Mouse (Mus musculus): ENCODE measurements around the gene Kcnv2. TPM values are rescaled to one million over a fixed set of nuclear protein-coding genes. Genes with fewer than 3 reads are reported as not detected.
A peak's percentile ranks its signal among the peaks of the same experiment; 100 is the strongest.

Gene Kcnv2
- total RNA-seq (2021), result not detected

DNA sequence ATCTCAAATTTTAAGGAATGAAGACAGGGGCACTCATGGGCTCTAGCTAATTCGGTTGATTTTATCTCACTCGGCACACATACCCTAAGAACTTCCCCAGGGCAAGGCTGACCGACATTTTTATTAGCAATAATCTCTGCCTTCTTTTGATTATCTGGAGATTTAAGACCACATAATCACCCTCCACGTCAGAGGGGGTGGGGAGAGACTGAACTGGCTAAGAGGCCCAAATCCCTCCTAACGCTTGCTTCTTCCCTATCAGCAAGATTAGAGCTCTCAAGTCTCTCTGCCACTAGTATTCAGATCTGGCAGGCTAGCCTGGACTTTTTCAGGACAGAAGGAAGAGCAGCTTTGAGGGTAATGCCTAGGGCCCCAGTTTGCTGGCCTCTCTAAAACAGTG, at the start of gene Kcnv2:
Gene Kcnv2 (plus strand): TSS at position 308 of the 400 bp plus-strand sequence.
- intact Hi-C loops (cut with DNase I), result no loop called here

DNA sequence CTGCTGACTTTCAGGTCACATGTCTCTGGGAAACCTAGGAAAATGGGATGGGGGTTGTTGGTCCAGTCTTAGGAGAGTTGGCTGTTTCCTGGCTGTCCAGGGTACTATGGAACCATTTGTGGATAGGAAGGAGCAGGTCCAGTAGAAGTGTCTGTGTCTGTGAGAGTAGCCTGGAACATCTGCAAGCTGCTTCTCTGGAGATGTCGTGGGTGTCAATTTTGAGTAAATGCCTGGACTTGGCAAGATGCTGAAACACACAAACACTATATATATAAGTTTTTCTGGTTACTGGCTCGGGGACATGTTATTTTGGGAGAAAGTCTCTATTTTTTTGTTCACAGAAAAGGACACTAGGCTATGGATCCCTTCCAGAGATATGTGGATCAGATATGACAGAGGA, 49.0 kb upstream of the Kcnv2 start:
- peak in 1 of 2 experiments; percentile 68 for DNase-seq (ENCODE audit: low spot score in 2 of 2)

More for the DNA sequence above, at the start of gene Kcnv2:
- DNase-seq (ENCODE audit: low spot score in 2 of 2), result no peak

DNA sequence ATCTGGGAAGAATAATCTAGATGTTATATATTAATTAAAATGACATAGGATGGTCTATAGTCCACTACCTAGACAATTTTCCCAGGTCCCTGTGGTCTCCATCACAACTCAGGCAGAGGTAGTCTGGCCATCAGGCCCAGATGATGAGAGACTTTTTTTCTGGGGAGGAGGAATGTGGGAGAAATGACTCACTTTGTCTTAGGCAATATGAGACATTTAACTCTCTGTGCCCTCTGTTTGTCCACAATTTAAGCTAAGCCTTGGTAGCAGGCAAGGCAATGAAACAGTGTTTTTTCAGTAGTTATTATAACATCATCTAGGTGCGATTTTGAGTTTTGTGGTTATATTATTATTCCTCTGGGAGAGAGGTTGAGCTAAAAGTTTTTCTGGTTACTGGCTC, 48.0 kb upstream of the Kcnv2 start:
- DNase-seq (ENCODE audit: low spot score in 2 of 2), result no peak
- intact Hi-C loops (cut with DNase I), result no loop called here

More for the DNA sequence above, 49.0 kb upstream of the Kcnv2 start:
- intact Hi-C loops (cut with DNase I), result no loop called here

DNA sequence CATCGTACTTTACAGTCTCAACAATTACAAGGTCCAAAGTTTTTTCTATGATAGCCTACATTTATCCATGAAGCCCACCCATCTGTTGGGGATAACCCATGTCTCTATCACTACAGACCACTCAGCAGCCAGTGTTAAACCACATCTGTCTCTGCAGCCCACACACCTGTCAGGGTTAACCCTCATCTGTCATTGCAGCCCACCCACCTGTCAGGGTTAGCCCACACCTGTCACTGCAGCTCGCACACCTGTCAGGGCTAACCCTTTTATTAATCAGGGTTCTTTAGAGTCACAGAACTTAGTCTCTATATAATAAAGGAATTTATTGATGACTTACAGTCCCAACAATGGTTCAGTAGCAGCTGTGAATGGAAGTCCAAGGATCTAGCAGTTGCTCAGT, 43.2 kb upstream of the Kcnv2 start:
- DNase-seq (ENCODE audit: low spot score in 2 of 2), result no peak
- intact Hi-C loops (cut with DNase I), result no loop called here

DNA sequence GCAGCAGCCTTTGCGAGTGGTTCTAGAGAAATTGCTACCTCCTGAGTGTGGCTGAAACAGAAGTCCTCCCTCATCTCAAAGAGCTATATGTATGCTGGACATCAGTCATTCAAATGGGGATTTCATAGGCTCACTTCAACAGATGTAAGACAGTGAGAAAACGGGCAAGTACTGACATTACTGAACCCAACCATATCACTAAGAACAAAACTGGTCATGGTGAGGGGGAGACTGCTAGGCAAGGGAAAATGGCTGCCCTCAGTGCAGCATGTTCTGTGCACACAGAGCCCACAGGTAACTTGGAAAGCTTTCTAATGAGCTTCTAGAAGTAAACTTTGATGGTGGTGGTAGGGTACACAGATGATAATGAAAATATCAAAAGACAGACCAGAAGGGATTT, 12.3 kb upstream of the Kcnv2 start:
- intact Hi-C loops (cut with DNase I), result no loop called here
- no peak for DNase-seq (ENCODE audit: low spot score in 2 of 2)

DNA sequence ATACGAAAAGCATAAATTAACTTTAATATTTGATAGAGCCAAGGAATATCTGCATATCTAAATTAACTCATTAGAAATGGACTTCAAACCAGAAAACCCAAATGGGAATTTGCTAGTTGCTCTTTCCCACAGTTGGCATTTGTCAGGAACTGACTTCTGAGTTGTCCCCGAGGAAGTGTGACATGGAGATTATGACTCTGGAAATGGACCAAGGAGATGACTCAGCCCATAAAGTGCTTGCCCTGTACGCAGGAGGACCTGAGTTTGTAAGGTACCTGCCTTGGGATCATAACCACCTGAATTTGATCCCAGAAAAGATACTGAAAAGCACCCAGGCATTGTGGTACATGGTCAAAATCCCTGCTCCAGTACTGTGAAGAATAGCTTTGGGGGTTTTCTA, 11.1 kb upstream of the Kcnv2 start:
- intact Hi-C loops (cut with DNase I), result no loop called here
- DNase-seq (ENCODE audit: low spot score in 2 of 2), result no peak

DNA sequence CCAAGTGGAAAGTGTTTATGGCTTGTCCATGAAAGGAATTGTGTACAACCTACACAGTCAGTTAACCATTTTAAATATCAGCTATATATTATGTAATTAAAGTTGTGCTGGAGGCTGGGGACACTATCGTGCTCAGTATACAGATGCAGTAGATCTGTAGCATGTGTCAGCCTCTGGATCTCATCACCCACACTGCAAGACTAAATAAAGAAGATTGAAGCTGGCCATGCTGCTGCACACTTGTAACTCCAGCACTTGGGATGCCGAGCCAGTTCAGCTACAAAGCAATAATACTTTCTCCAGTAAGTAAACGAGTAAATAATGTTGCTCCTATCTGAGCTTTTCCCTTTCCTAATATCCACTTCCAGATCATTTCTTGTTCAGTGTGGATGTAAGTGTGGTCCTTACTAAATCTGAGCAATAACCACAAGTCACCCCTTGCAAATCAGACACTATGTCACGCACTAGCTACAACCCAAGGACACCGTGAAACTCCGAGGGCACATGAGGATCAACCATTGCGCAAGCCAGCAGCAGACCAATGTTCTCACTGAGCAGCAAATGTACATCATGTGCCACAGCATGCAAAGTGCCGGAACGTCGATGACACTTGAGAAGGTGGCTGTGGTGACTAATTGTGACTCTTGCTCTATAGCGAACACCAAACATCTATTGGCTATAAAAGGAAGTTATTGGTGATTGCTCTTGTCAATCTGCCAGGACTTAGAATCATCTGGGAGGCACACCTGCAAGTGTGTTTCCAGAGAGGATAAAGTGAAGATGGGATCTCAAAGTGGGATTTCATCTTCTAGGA, 9.9 kb upstream of the Kcnv2 start:
- intact Hi-C loops (cut with DNase I), result no loop called here
- no peak for DNase-seq (ENCODE audit: low spot score in 2 of 2)

DNA sequence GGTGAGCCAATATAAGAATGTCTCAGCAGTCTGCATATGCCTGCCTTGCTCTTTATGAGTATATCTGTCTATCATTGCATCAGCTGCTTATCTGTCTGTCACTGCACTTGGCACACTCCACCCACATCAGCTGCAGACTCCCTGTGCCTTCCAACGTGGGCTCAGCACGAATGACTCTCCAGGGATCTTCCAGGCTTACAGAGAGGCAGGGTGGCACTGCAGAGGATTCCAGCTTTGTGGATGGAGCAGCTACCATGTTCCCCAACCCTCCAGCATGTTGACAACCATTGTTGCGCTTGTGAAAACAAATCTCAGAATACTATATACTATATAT, 9.3 kb upstream of the Kcnv2 start:
- peak in 1 of 2 experiments; percentile 12 for DNase-seq (ENCODE audit: low spot score in 2 of 2)
- intact Hi-C loops (cut with DNase I), result no loop called here

DNA sequence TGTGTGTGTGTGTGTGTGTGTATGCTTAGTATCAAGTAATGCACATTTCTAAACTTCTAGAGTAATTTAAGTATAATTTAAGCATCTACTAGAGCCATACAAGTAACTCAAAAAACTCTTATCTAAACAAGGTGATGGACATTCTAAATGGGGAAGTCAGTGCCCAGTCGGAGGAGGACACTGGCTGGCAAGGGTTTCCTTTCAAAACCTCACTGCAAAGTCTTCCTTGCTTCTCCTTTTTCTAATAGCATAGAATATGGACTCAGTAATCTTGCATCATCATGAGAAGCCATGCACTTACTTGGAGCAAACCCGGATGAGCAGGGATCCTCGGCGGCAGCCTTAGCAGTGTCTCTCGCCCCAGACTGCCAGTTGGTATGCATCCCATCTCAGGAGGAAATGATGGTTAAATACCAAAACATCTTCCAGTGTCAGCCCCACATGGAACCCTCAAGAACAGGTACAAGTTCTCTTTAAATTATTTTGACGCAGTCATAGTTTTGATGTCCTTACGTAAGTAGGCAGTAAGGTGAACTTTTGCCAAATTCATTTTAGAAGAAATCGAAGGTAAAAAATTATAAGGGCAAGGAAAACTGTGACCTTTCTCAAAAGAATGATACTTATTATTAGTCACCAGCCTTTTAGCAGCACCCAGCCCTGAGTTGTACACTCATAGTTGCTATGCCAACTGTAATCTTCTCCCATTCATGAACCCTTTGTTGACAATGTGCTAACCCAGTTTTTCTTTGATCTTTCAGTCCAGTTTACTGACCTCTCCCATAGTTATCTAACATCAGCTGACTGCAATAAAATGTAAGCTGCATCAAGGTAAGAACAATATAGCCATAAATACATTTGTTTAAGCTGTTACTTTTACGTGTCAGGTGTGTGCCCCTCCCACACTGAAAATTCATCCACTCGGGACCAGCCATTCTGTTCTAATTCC, 5.8 kb upstream of the Kcnv2 start:
- intact Hi-C loops (cut with DNase I), result no loop called here
- DNase-seq (ENCODE audit: low spot score in 2 of 2), result no peak

DNA sequence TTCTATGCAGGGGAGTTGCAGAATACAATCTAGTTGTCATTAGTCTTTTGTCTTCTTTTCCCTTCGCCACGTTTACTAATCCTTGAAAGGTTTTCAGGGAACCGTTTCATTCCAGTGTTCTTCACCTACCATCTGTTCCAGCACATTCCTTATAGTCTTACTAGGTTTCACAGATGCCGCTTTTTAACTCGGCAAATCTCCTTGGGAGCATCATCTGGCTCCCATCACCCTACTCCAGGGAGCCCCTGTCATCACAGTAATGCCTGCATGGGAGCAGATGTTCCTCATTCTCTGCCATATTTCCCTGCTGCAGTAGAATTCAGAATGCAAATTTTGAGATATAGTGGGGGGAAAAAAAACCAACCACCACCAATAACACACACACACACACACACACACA, 5.1 kb upstream of the Kcnv2 start:
- peak; percentile 28 to 68 for DNase-seq (ENCODE audit: low spot score in 2 of 2)
- intact Hi-C loops (cut with DNase I), result no loop called here

DNA sequence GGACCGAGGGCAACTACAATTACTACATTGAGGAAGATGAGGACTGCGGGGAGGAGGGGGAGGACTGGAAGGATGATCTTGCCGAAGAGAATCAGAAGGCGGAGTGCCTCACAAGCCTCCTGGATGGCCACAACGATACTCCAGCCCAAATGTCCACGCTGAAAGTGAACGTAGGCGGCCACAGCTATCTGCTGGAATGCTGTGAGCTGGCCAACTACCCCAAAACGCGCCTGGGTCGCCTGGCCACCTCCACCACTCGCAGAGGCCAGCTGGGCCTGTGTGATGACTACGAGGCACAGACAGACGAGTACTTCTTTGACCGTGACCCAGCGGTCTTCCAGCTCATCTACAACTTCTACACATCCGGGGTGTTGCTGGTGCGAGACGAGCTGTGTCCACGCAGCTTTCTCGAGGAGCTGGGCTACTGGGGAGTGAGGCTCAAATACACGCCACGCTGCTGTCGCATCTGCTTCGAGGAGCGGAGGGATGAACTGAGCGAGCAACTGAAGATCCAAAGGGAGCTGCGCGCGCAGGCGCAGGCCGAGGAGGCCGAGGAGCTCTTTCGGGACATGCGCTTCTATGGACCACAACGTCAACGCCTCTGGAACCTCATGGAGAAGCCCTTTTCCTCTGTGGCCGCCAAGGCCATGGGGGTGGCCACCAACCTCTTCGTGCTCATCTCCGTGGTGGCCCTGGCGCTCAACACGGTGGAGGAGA, 681 bp downstream of the Kcnv2 start:
- intact Hi-C loops (cut with DNase I), result no loop called here
- no peak for DNase-seq (ENCODE audit: low spot score in 2 of 2)

DNA sequence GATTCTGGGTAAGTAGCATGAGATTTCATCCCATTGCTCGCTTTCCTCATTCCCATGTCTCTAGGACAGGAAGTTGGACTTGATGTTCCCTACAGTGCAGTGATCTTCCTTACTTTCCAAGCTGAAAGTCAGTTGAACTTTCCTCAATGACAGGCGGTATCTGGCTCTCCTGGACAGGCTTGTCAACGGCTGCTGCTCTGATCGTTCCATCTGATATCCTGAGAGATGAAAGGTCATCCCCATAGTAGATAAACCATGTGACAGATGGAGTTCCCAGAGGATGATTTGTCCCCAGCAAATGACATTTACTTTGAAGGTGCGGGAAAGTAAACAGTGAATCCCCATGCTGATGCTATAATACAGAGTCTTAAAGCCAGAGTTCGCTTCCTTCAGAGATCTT, 3.2 kb downstream of the Kcnv2 start:
- no peak for DNase-seq (ENCODE audit: low spot score in 2 of 2)
- intact Hi-C loops (cut with DNase I), result no loop called here

DNA sequence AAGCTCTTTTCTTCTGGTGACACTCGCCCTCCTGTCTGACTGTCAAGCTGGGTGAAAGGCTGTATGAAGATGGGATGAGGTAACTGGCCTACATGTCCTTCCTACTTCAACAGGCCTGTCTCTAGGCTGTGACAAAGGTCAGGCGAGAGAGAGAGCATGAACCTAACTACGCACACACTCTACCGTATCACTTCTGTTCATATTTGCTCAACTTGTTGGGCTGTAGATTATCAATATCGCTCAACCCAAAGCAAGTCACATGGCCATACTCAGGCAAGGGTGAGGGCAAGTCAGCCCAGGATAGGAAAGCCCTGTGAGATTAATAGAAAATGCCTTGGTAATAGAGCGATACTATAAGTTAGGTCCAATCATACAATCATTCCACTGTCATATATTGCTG, 5.2 kb downstream of the Kcnv2 start:
- DNase-seq (ENCODE audit: low spot score in 2 of 2), result no peak
- intact Hi-C loops (cut with DNase I), result no loop called here

DNA sequence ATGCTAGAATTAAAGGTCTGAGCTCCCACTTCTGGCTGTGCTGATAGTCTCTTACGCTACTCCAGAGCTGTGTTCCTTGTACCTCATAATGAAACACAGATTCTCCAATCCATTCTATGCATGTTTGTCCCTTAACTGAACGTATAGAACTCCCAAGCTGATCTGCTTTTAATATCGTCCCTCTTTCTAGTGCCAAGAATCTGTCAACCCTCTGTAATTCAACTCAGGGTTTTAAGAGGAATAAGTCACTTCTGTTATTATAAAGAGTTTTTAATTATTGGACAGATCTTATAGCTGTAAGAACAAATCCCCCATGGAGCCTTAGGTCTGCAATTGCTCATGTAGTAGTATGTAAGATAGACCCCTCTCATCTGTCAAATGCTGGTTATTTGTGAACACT, 5.8 kb downstream of the Kcnv2 start:
- intact Hi-C loops (cut with DNase I), result no loop called here
- no peak for DNase-seq (ENCODE audit: low spot score in 2 of 2)

DNA sequence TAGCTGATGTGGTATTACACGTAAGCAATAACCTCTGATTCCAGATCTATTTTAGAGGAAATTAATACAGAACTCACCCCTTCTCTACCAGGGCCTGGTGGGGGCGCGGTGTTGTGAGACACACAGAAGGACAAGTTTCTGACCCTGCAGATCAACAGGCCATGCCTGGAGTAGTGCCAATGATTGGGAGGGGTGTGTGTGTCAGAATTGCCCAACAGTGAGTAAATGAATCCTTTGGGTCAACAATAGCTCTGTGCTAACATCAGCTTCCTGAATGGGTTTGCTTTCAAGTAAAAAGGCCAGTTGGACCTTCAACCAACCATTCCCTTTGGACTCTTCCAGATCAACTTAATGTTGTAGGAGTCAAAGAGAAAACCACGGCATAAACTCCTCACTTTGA, 6.3 kb downstream of the Kcnv2 start:
- intact Hi-C loops (cut with DNase I), result no loop called here
- DNase-seq (ENCODE audit: low spot score in 2 of 2), result no peak

DNA sequence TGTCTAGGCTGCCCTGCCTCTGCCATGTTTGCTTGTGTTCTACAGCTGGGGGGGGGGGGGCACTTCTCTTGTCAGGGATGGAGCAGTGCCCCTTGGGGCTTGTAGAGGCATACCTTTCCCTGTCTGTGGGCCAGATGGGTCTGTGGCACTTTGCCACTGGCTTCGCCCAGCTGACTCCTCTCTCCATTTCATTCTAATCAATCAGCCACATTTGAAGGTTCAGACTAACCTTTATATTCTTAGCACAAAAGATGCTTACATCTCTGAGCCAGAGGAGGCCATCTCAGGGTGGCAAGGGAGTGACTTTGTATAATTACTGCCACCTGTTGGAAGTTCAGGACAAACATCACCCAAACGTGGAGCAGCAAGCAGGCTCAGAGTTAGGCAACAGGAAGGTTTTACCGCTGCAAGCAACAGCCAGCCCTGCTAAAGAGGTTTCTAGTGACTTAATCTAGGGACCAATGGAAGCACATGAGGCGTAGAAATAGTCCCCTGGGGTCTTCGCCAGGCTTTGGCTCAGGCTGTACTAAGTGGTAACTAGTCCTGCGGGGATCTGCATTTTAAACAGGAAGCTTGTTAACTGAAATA, 9.9 kb downstream of the Kcnv2 start:
- intact Hi-C loops (cut with DNase I), result no loop called here
- no peak for DNase-seq (ENCODE audit: low spot score in 2 of 2)

DNA sequence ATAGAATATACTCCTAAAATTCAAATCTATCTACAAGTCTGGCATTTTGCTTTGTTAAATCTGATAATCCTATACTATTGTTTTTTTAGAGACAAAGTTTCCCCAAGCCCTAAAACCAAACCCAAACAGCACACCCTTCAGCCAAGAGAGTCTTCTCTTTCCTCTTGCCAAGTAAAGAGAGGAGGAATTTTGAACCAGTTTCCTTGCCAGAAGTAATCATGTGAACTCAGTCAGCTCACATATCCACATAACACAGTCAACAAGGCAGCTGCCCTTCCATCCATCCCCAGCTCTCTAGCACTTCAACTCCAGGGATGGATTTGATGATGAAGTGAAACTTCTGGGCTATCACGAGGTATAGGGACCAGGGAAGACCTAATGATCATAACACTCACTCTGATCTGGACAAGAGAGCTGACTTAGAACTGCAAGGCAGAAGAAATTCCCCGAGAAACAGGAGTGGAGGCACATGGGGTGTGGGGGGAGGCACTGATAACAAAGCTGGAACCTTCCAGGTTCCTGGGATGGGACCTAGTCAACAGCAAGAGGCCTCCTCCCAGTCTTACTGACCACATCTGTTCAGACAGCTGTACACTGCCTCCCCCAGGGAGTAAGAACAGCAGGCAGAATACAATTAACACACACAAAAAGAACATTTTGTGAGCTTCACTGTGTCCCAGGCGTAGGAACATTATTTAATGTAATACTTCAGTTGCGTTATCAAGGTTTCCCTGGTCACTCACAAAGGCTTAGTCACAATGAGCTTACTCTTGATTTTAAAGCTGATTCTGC, 13.9 kb downstream of the Kcnv2 start:
- intact Hi-C loops (cut with DNase I), result no loop called here
- DNase-seq (ENCODE audit: low spot score in 2 of 2), result no peak

DNA sequence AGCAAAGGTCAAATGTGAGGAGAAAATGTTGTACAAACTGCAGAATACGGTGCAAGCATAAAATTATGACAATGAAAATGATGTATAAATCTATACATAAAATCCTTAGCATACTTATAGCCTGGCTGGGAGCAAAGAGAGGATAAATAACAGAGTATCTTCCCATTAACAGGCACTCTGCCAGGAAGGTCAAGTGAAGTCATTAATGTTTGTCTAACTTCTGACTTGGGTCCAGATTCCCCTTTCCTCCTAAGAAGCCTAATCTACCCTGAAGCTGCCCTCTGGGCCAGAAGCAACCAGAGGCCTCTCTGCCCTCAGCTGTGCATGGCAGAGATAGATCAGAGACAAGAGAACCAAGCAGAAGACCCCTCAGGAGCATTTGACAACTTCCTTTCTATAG, 24.1 kb downstream of the Kcnv2 start:
- DNase-seq (ENCODE audit: low spot score in 2 of 2), result no peak
- intact Hi-C loops (cut with DNase I), result no loop called here

DNA sequence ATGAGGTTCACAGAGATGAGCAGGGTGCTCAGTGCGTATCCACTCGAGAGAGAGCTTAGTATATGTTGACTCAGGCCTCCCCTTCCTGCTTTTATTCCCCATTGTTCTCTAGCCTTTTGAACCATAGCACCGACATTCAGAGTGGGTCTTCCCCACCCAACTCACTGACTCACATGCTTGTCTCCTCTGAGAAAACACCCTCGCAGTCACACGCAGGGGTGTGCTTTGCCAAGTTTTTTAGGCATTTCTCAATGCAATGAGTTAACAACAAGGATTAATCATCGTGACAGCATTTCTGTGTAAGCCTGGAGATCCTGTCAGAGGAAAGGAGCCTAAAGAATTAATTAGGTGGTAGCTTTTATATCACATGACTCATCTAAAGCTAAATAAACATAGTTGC, 29.3 kb downstream of the Kcnv2 start:
- DNase-seq (ENCODE audit: low spot score in 2 of 2), result peak; percentile 17 to 65
- intact Hi-C loops (cut with DNase I), result no loop called here
